Mouse (Mus musculus) embryonic facial prominence, embryonic 11.5 days (tissue): ENCODE results near the gene Eef2. TPM values are rescaled to one million over a fixed set of nuclear protein-coding genes. Genes with fewer than 3 reads are reported as not detected.
"Not testable (repeated sequence)": the region's sequence is repeated elsewhere in the genome, so short reads cannot be mapped to it uniquely, and the experiment has no call there.

Source experiments
- ATAC-seq: fragments of 200-750 bp; cut with Nextera tagmentation; replicated peaks from 2 replicates; pipeline ENCODE4 v1.8.0; 2017; ENCODE audit warnings: low read depth; ENCODE audit not compliant: insufficient number of reproducible peaks, low FRiP score, low TSS enrichment
- DNase-seq: peaks from one replicate; pipeline ENCODE4 v3.0.0-alpha.2; 2015; ENCODE audit warnings: low spot score
- H3K27ac ChIP-seq: fragments of 300-500 bp; sonication (generic); replicated peaks from 2 replicates; pipeline ENCODE4 v1.5.1; 2014; ENCODE audit warnings: mild to moderate bottlenecking, low read depth, low read length, control low read depth
- H3K27me3 ChIP-seq: fragments of 300-500 bp; sonication (generic); 2 replicates; pipeline ENCODE4 v1.6.1; 2014; ENCODE audit warnings: mild to moderate bottlenecking, low read length, moderate library complexity, mixed read lengths; ENCODE audit not compliant: control insufficient read depth, insufficient read depth
- H3K36me3 ChIP-seq: fragments of 300-500 bp; sonication (generic); replicated peaks from 2 replicates; pipeline ENCODE4 v1.6.1; 2014; ENCODE audit warnings: low read depth, mild to moderate bottlenecking, low read length, moderate library complexity, mixed read lengths; ENCODE audit not compliant: control insufficient read depth, insufficient read depth
- H3K4me1 ChIP-seq: fragments of 300-500 bp; sonication (generic); 2 replicates; pipeline ENCODE4 v1.6.1; 2014; ENCODE audit warnings: low read length, mixed read lengths; ENCODE audit not compliant: control insufficient read depth, insufficient read depth
- H3K4me2 ChIP-seq: fragments of 300-500 bp; sonication (generic); 2 replicates; pipeline ENCODE4 v1.6.1; 2014; ENCODE audit warnings: low read depth, mild to moderate bottlenecking, control low read depth, low read length, moderate library complexity
- H3K4me3 ChIP-seq: fragments of 300-500 bp; sonication (generic); 2 replicates; pipeline ENCODE4 v1.5.1; 2014; ENCODE audit warnings: low read depth, low read length, control low read depth
- H3K9ac ChIP-seq: fragments of 300-500 bp; sonication (generic); replicated peaks from 2 replicates; pipeline ENCODE4 v1.6.1; 2014; ENCODE audit warnings: mild to moderate bottlenecking, control low read depth, low read length
- H3K9me3 ChIP-seq: fragments of 300-500 bp; sonication (generic); replicated peaks from 2 replicates; pipeline ENCODE4 v1.6.1; 2016; ENCODE audit warnings: mild to moderate bottlenecking, low read length, inconsistent platforms, mixed read lengths; ENCODE audit not compliant: control insufficient read depth
- WGBS: fragments of 180-500 bp; shearing (Covaris S2); extraction: QIAGEN DNeasy Blood & Tissue Kit; methylation state at CpG from one replicate; pipeline ENCODE4 v1.1.7; 2014; 5-methylcytosine and 5-hydroxymethylcytosine counted together
- polyA plus RNA-seq: library from polyadenylated mRNA; unstranded; fragments of >200 nt; fragmentation: Nextera tagmentation; extraction: Ambion mirVana; gene quantifications from 2 replicates; pipeline ENCODE4 v1.2.1, GENCODE M21; 2014

The Eef2 gene
- polyA plus RNA-seq, 1 experiment from 2014 or later: 417 TPM

DNA sequence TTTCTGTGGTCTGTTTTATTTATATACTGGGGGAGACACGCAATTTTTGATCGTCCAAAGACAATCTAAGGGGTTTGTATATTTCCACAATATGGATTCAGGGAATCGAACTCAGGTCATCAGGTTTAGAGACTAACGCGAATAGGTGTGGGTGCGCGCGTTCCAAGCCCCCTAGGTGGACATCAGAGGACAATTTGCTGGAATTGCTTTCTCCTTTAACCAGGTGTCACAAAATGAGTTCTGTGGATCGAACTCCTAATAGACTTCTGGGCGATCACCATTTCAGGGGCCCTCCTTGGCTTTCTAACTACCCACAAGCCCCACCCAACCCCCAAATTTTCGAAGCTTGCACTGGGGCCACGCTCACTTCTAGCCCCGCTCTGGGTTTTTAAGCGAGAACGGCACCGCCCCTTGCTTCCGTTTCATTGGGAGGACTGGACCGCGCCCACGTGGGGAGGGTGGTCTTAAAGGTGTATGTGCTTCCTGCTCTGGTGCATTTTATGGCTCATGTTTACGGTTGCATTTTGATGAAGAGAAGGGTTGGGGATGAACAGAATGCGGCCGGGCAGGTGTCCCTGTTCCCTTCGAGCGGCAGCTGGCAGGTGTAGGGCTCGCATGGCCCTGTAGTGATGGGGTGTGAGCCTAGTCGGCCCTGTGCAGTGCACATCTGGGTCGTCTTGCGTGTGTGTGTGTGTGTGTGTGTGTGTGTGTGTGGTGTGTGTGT, 7.7 kb upstream of the Eef2 start:
- peak overlapping the region; percentile 36; the same call in 1 of the 2 replicates for H3K27ac ChIP-seq
- H3K36me3 ChIP-seq: no peaks in the 10 kb centered on the region; the same call in 1 of the 2 replicates
- no peaks in the 10 kb centered on the region for H3K9me3 ChIP-seq
- peaks cover 2% of the 10 kb centered on the region; the same call in 1 of the 2 replicates for H3K4me1 ChIP-seq
- 4% methylated on average over 29 of the region's 29 CpGs for WGBS
- no peaks in the 10 kb centered on the region for H3K27me3 ChIP-seq
- peak overlapping the region; percentile 48 for H3K9ac ChIP-seq
- peak overlapping the region; percentile 96 for H3K4me3 ChIP-seq
- DNase-seq: peak; percentile 87
- H3K4me2 ChIP-seq: peak overlapping the region; percentile 55
- ATAC-seq: 0 out of 2 replicates have a peak, but pooled peaks have one; percentile 16

DNA sequence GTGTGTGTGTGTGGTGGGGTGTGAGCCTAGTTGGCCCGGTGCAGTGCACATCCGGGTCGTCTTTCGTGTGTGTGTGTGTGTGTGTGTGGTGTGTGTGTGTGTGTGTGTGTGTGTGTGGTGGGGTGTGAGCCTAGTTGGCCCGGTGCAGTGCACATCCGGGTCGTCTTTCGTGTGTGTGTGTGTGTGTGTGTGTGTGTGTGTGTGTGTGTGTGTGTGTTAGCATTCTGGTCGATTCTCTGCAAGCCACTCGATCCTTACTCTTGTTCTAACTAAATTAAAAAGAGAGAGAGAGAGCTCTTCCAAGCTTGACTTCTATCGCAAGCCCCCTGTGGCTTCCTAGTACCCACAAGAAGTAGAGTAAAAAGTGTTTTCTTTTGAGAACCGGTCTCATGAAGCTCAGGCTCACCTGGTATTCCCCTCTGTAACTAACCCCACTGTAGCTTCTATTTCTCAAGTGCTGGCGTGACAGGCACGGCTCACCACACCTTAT, 7.0 kb upstream of the Eef2 start:
- not testable (repeated sequence) for H3K4me2 ChIP-seq

DNA sequence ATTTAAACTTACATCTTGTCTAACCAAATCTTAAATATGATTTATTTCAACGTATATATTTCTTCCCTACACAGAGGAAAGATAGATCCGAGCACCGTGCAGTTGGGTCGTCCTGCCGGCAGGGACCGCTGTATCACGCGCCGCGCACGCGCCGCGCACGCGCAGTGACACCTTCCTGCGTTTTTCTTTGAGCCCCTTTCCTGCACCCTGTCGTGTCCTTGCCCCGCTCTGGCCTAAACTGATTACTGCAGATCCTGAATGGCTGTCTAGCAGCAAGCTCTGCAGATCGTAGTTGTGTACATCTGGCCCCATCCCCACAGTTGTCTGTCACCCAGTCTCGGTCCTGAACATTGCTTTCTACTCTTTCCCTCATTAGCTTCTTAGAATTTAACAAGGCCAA, 3.3 kb upstream of the Eef2 start:
- no peak for ATAC-seq
- H3K9ac ChIP-seq: peak overlapping the region; percentile 46

More for the DNA sequence above, 7.0 kb upstream of the Eef2 start:
- not testable (repeated sequence) for H3K36me3 ChIP-seq, DNase-seq, H3K27me3 ChIP-seq, H3K9me3 ChIP-seq, ATAC-seq, H3K4me1 ChIP-seq, H3K9ac ChIP-seq, H3K27ac ChIP-seq, H3K4me3 ChIP-seq
- WGBS: 42% methylated on average over 13 of the region's 14 CpGs

DNA sequence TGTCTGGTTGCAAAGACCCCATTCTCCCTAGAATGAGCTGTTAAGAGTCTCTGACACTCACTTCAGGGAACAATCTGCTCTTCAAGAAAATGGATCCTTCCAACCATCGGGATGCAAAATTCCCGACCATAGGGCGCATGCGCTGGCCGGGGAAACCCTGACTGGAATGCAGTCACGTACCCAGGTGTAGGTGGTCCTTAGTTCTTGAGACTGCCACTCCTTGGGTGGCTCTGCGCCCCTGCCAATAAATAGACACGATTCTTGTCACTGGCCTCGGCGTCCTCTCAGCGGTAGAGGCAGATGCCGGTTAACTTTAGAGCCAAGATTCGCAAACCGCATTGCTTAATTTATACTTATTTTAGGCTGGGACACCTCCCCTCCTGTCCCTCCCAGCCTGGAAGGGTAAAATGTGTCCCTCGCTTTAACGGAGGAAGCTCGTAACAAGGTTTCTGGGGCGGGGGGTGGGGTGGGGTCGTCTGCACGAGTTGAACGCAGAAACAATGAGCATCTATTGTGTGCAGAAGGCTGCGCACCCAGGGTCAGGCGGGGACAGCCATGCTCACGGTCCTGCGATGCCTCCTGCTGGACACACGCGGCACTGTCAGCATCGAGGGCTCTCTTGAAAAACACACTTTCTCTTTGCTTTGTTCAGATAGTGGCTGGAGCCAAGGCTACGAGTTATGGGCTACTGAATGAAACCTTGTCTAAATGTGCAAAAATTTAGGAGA, 1.6 kb upstream of the Eef2 start:
- H3K36me3 ChIP-seq: peaks cover 20% of the 10 kb centered on the region
- no peaks in the 10 kb centered on the region for H3K9me3 ChIP-seq
- peak; percentile 64 for ATAC-seq
- H3K27ac ChIP-seq: peak overlapping the region; percentile 82
- H3K4me2 ChIP-seq: peak overlapping the region; percentile 72
- peak; percentile 94 for DNase-seq
- H3K4me1 ChIP-seq: peaks cover 2% of the 10 kb centered on the region; the same call in 1 of the 2 replicates
- peak overlapping the region; percentile 34 for H3K4me3 ChIP-seq
- H3K27me3 ChIP-seq: no peaks in the 10 kb centered on the region
- 2% methylated on average over 29 of the region's 29 CpGs for WGBS
- H3K9ac ChIP-seq: peak overlapping the region; percentile 65

More for the DNA sequence above, 3.3 kb upstream of the Eef2 start:
- H3K4me2 ChIP-seq: peak overlapping the region; percentile 13; the same call in 1 of the 2 replicates
- 0 out of 2 replicates have a peak, but pooled peaks cover 2% of the 10 kb centered on the region for H3K4me1 ChIP-seq
- DNase-seq: peak; percentile 89
- H3K9me3 ChIP-seq: no peaks in the 10 kb centered on the region
- peak overlapping the region; percentile 71 for H3K27ac ChIP-seq
- H3K36me3 ChIP-seq: peaks cover 6% of the 10 kb centered on the region
- no peak overlapping the region for H3K4me3 ChIP-seq
- 5% methylated on average over 21 of the region's 21 CpGs for WGBS
- no peaks in the 10 kb centered on the region for H3K27me3 ChIP-seq

GRCm38 (mm10) chr10:81175345-81175701, 1.1 kb upstream of the Eef2 start:
- not testable (repeated sequence) for H3K9me3 ChIP-seq, H3K27me3 ChIP-seq, H3K4me2 ChIP-seq, H3K4me3 ChIP-seq, H3K4me1 ChIP-seq, H3K9ac ChIP-seq, ATAC-seq
- peaks cover 25% of the 10 kb centered on the region for H3K36me3 ChIP-seq
- DNase-seq: peak; percentile 19
- H3K27ac ChIP-seq: peak overlapping the region; percentile 1; the same call in 1 of the 2 replicates
- WGBS: 9% methylated on average over 4 of the region's 4 CpGs

DNA sequence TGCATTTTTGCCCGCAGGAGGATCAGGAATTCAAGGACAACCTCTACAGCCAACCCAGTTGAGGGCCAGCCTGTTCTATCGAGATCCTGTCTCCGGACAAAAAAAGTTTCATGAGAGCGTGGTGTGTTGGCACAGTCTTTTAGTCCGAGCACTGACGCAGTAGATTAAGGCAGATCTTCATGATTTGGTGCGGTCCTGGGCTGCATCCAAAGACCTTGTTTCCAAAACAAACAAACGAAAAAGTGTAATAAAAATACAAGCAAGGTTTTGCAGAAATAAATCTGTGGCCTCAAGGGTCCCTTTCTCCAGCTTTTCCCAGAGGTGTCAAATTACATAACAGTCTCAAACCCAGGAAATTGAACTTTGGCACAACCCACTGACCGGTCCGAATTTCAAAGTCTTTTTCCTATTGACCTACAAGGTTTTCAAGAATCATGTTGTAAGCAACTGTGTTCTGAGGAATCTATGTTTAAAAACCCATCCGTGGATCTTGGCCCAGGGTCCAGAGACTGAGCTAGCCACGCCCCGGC, 430 bp upstream of the Eef2 start:
- Histone ChIP-seq H3K27me3 (no peaks in the 10 kb centered on the region), H3K4me2 (peak overlapping the region; percentile 39), H3K9ac (peak overlapping the region; percentile 26; the same call in 1 of the 2 replicates), H3K9me3 (no peaks in the 10 kb centered on the region), H3K4me3 (peak overlapping the region; percentile 83), H3K27ac (no peak overlapping the region), H3K4me1 (peaks cover 2% of the 10 kb centered on the region; the same call in 1 of the 2 replicates), H3K36me3 (peaks cover 31% of the 10 kb centered on the region)
- DNase-seq: no peak
- ATAC-seq: no peak
- 8% methylated on average over 13 of the region's 13 CpGs for WGBS

- Histone ChIP-seq H3K4me1 (peaks cover 2% of the 10 kb centered on the region; the same call in 1 of the 2 replicates), H3K9ac (peak overlapping the region; percentile 90), H3K4me2 (peak overlapping the region; percentile 89), H3K9me3 (no peaks in the 10 kb centered on the region), H3K36me3 (peaks cover 40% of the 10 kb centered on the region), H3K4me3 (peak overlapping the region; percentile 83), H3K27me3 (no peaks in the 10 kb centered on the region), H3K27ac (peak overlapping the region; percentile 75)
- DNase-seq (no peak), ATAC-seq (no peak)
- WGBS: 15% methylated on average over 16 of the region's 16 CpGs
These were observed 1.1 kb downstream of the Eef2 start for GRCm38 (mm10) chr10:81177491-81177925.
